Mouse (Mus musculus): Measurements from ENCODE around the gene Esyt2. TPM values are rescaled to one million over a fixed set of nuclear protein-coding genes. Genes with fewer than 3 reads are reported as not detected.
"Not testable (repeated sequence)": the region's sequence is repeated elsewhere in the genome, so short reads cannot be mapped to it uniquely, and the experiment has no call there.

The Esyt2 gene
- polyA plus RNA-seq, 1 experiment from 2014 or later = 11.9 TPM

GRCm38 (mm10) chr12:116264756-116265155 is 16.2 kb upstream of the Esyt2 start:
- Histone ChIP-seq H3K27ac (no peak overlapping the region), H3K4me3 (no peak overlapping the region), H3K4me1 (replicated peaks) (no peaks in the 10 kb centered on the region; the same call in 1 of the 2 replicates), H3K9me3 (no peaks in the 10 kb centered on the region), H3K9ac (no peak overlapping the region), H3K27me3 (peaks cover 11% of the 10 kb centered on the region; the same call in 1 of the 2 replicates), H3K36me3 (no peaks in the 10 kb centered on the region), H3K4me2 (no peak overlapping the region)
- ATAC-seq (ENCODE audit: low FRiP score) = no peak
- 92% methylated on average over 2 of the region's 2 CpGs for WGBS

- Histone ChIP-seq H3K9ac (no peak overlapping the region), H3K4me1 (replicated peaks) (no peaks in the 10 kb centered on the region; the same call in 1 of the 2 replicates), H3K9me3 (no peaks in the 10 kb centered on the region), H3K4me3 (no peak overlapping the region), H3K4me2 (no peak overlapping the region), H3K27me3 (peaks cover 11% of the 10 kb centered on the region; the same call in 1 of the 2 replicates), H3K27ac (no peak overlapping the region), H3K36me3 (no peaks in the 10 kb centered on the region)
- 82% methylated on average over 2 of the region's 2 CpGs for WGBS
- no peak for ATAC-seq (ENCODE audit: low FRiP score)
These were observed 15.7 kb upstream of the Esyt2 start for GRCm38 (mm10) chr12:116265275-116265674.

- H3K9ac ChIP-seq = no peak overlapping the region
- peaks cover 11% of the 10 kb centered on the region; the same call in 1 of the 2 replicates for H3K27me3 ChIP-seq
- H3K9me3 ChIP-seq = no peaks in the 10 kb centered on the region
- H3K36me3 ChIP-seq = no peaks in the 10 kb centered on the region
- H3K4me3 ChIP-seq = no peak overlapping the region
- H3K4me1 ChIP-seq (replicated peaks) = no peaks in the 10 kb centered on the region
- ATAC-seq (ENCODE audit: low FRiP score) = no peak
- 83% methylated on average over 5 of the region's 5 CpGs for WGBS
- H3K27ac ChIP-seq = no peak overlapping the region
- no peak overlapping the region for H3K4me2 ChIP-seq
These were observed 11.5 kb upstream of the Esyt2 start for GRCm38 (mm10) chr12:116269450-116269849.

GRCm38 (mm10) chr12:116270538-116270937 is 10.5 kb upstream of the Esyt2 start:
- WGBS = 81% methylated on average over 1 of the region's 1 CpGs
- Histone ChIP-seq H3K9me3 (no peaks in the 10 kb centered on the region), H3K27me3 (0 out of 2 replicates have a peak, but pooled peaks cover 3% of the 10 kb centered on the region), H3K4me2 (no peak overlapping the region), H3K4me1 (replicated peaks) (no peaks in the 10 kb centered on the region), H3K36me3 (no peaks in the 10 kb centered on the region), H3K27ac (no peak overlapping the region), H3K4me3 (no peak overlapping the region), H3K9ac (no peak overlapping the region)
- ATAC-seq (ENCODE audit: low FRiP score) = no peak

- Histone ChIP-seq H3K4me1 (replicated peaks) (no peaks in the 10 kb centered on the region), H3K4me3 (no peak overlapping the region), H3K27me3 (0 out of 2 replicates have a peak, but pooled peaks cover 3% of the 10 kb centered on the region), H3K27ac (no peak overlapping the region), H3K36me3 (no peaks in the 10 kb centered on the region), H3K9ac (no peak overlapping the region), H3K4me2 (no peak overlapping the region), H3K9me3 (no peaks in the 10 kb centered on the region)
- ATAC-seq (ENCODE audit: low FRiP score) = no peak
- WGBS = 93% methylated on average over 2 of the region's 2 CpGs
These were observed 9.9 kb upstream of the Esyt2 start for GRCm38 (mm10) chr12:116271071-116271470.

GRCm38 (mm10) chr12:116273733-116274132 is 7.3 kb upstream of the Esyt2 start:
- Histone ChIP-seq H3K27me3 (no peaks in the 10 kb centered on the region; the same call in 1 of the 2 replicates), H3K27ac (no peak overlapping the region), H3K36me3 (no peaks in the 10 kb centered on the region), H3K4me2 (no peak overlapping the region), H3K9ac (no peak overlapping the region), H3K4me1 (replicated peaks) (no peaks in the 10 kb centered on the region), H3K4me3 (no peak overlapping the region), H3K9me3 (no peaks in the 10 kb centered on the region)
- 61% methylated on average over 1 of the region's 1 CpGs for WGBS
- ATAC-seq (ENCODE audit: low FRiP score) = no peak

- not testable (repeated sequence) for H3K9me3 ChIP-seq; H3K36me3 ChIP-seq; H3K9ac ChIP-seq; H3K4me3 ChIP-seq; ATAC-seq (ENCODE audit: low FRiP score); H3K27me3 ChIP-seq; H3K27ac ChIP-seq; H3K4me2 ChIP-seq; H3K4me1 ChIP-seq (replicated peaks)
- WGBS = 81% methylated on average over 2 of the region's 2 CpGs
These were observed 5.9 kb upstream of the Esyt2 start, which contains the start of gene Gm11027 for GRCm38 (mm10) chr12:116275086-116275485. TSS of gene Gm11027 (plus strand) at chr12:116275386.

GRCm38 (mm10) chr12:116275631-116276030 is 5.4 kb upstream of the Esyt2 start:
- Histone ChIP-seq H3K4me1 (replicated peaks) (peaks cover 7% of the 10 kb centered on the region), H3K4me3 (no peak overlapping the region), H3K36me3 (no peaks in the 10 kb centered on the region), H3K9ac (no peak overlapping the region), H3K4me2 (no peak overlapping the region), H3K27ac (no peak overlapping the region), H3K9me3 (no peaks in the 10 kb centered on the region), H3K27me3 (no peaks in the 10 kb centered on the region; the same call in 1 of the 2 replicates)
- no peak for ATAC-seq (ENCODE audit: low FRiP score)
- WGBS = 94% methylated on average over 4 of the region's 4 CpGs

- 67% methylated on average over 2 of the region's 2 CpGs for WGBS
- ATAC-seq (ENCODE audit: low FRiP score) = no peak
These were observed 4.0 kb upstream of the Esyt2 start for GRCm38 (mm10) chr12:116276961-116277360.

GRCm38 (mm10) chr12:116278541-116278940 is 2.5 kb upstream of the Esyt2 start:
- Histone ChIP-seq H3K4me3 (no peak overlapping the region), H3K27ac (no peak overlapping the region), H3K36me3 (no peaks in the 10 kb centered on the region), H3K9me3 (no peaks in the 10 kb centered on the region), H3K27me3 (no peaks in the 10 kb centered on the region; the same call in 1 of the 2 replicates), H3K4me1 (replicated peaks) (peaks cover 12% of the 10 kb centered on the region), H3K4me2 (no peak overlapping the region), H3K9ac (no peak overlapping the region)
- no peak for ATAC-seq (ENCODE audit: low FRiP score)
- WGBS = 100% methylated on average over 1 of the region's 1 CpGs

More at GRCm38 (mm10) chr12:116276961-116277360, 4.0 kb upstream of the Esyt2 start:
- Histone ChIP-seq H3K4me3 (no peak overlapping the region), H3K36me3 (no peaks in the 10 kb centered on the region), H3K4me1 (replicated peaks) (peaks cover 10% of the 10 kb centered on the region), H3K27ac (no peak overlapping the region), H3K4me2 (no peak overlapping the region), H3K9ac (no peak overlapping the region), H3K9me3 (no peaks in the 10 kb centered on the region), H3K27me3 (no peaks in the 10 kb centered on the region; the same call in 1 of the 2 replicates)

- no peaks in the 10 kb centered on the region; the same call in 1 of the 2 replicates for H3K27me3 ChIP-seq
- no peak overlapping the region for H3K4me2 ChIP-seq
- H3K9me3 ChIP-seq = no peaks in the 10 kb centered on the region
- peaks cover 12% of the 10 kb centered on the region for H3K4me1 ChIP-seq (replicated peaks)
- H3K9ac ChIP-seq = no peak overlapping the region
- ATAC-seq (ENCODE audit: low FRiP score) = no peak
- no peak overlapping the region for H3K27ac ChIP-seq
- H3K36me3 ChIP-seq = no peaks in the 10 kb centered on the region
- no peak overlapping the region for H3K4me3 ChIP-seq
- WGBS = 96% methylated on average over 2 of the region's 2 CpGs
These were observed 1.8 kb upstream of the Esyt2 start for GRCm38 (mm10) chr12:116279181-116279580.

- no peaks in the 10 kb centered on the region for H3K36me3 ChIP-seq
- H3K27ac ChIP-seq = peak overlapping the region; percentile 97
- ATAC-seq (ENCODE audit: low FRiP score) = no peak
- peak overlapping the region; percentile 66 for H3K4me2 ChIP-seq
- peak overlapping the region; percentile 96 for H3K9ac ChIP-seq
- H3K4me3 ChIP-seq = peak overlapping the region; percentile 94
- no peaks in the 10 kb centered on the region for H3K9me3 ChIP-seq
- H3K4me1 ChIP-seq (replicated peaks) = peaks cover 12% of the 10 kb centered on the region
- H3K27me3 ChIP-seq = no peaks in the 10 kb centered on the region; the same call in 1 of the 2 replicates
- 3% methylated on average over 7 of the region's 7 CpGs for WGBS
These were observed 795 bp upstream of the Esyt2 start for GRCm38 (mm10) chr12:116280149-116280652.

Data from hindbrain, embryonic 13.5 days (tissue).